Mouse (Mus musculus) MEL (cell line): ENCODE results near the gene Dusp5. TPM values are rescaled to one million over a fixed set of nuclear protein-coding genes. Genes with fewer than 3 reads are reported as not detected.

Experiments used
- DNase-seq: peaks from one replicate; pipeline ENCODE4 v3.0.0; 2011; ENCODE audit warnings: low read depth, low spot score
- H3K27ac ChIP-seq: 2 replicates; pipeline ENCODE4 v1.5.1; 2012; ENCODE audit warnings: low read depth, mild to moderate bottlenecking, control low read depth, low read length, moderate library complexity; ENCODE audit not compliant: control insufficient read depth
- H3K27me3 ChIP-seq, 2 experiments: fragments of 150-350 bp in 1 of 2; sonication (generic) in 1 of 2; 2 replicates each; pipeline ENCODE4 v1.6.1; 2012; ENCODE audit warnings: low read length in 2 of 2, mild to moderate bottlenecking in 2 of 2, improper control_type of control experiment in 1 of 2, moderate library complexity in 1 of 2; ENCODE audit not compliant: insufficient read depth in 2 of 2, control insufficient read depth in 1 of 2
- H3K36me3 ChIP-seq, 2 experiments: 2 replicates each; pipeline ENCODE4 v1.6.1; 2012 to 2014; ENCODE audit warnings: low read length in 2 of 2, improper control_type of control experiment in 1 of 2, inconsistent platforms in 1 of 2, mild to moderate bottlenecking in 1 of 2; ENCODE audit not compliant: insufficient read depth in 2 of 2, control insufficient read depth in 1 of 2
- H3K4me1 ChIP-seq, 2 experiments: fragments of 150-350 bp in 1 of 2; sonication (generic) in 1 of 2; 2 replicates each; pipeline ENCODE4 v1.6.1; 2012; ENCODE audit warnings: low read length in 2 of 2, improper control_type of control experiment in 1 of 2, mild to moderate bottlenecking in 1 of 2; ENCODE audit not compliant: insufficient read depth in 2 of 2, control insufficient read depth in 1 of 2
- H3K4me3 ChIP-seq, 2 experiments: fragments of 150-350 bp in 1 of 2; sonication (generic) in 1 of 2; 2 replicates each; pipeline ENCODE4 v1.5.1; 2012; ENCODE audit warnings: low read depth in 2 of 2, low read length in 2 of 2, mild to moderate bottlenecking in 2 of 2, moderate library complexity in 2 of 2, control low read depth in 1 of 2, improper control_type of control experiment in 1 of 2; ENCODE audit not compliant: control insufficient read depth in 1 of 2, insufficient read depth in 1 of 2
- H3K79me2 ChIP-seq: 2 replicates; pipeline ENCODE4 v1.6.1; 2012; ENCODE audit warnings: mild to moderate bottlenecking, low read length, moderate library complexity; ENCODE audit not compliant: control insufficient read depth, poor library complexity, insufficient read depth
- H3K9ac ChIP-seq: 2 replicates; pipeline ENCODE4 v1.6.1; 2012; ENCODE audit warnings: low read depth, mild to moderate bottlenecking, control low read depth, low read length, moderate library complexity; ENCODE audit not compliant: control insufficient read depth, poor library complexity, severe bottlenecking
- H3K9me3 ChIP-seq: fragments of 150-350 bp; sonication (generic); replicated peaks from 2 replicates; pipeline ENCODE4 v1.6.1; 2012; ENCODE audit warnings: mild to moderate bottlenecking, low read length, improper control_type of control experiment, moderate library complexity; ENCODE audit not compliant: insufficient read depth
- BHLHE40 ChIP-seq: IDR thresholded peaks from 2 replicates; pipeline ENCODE4 v1.6.1; 2012; ENCODE audit warnings: low read depth, mild to moderate bottlenecking, inconsistent platforms, low read length, improper control_type of control experiment, borderline replicate concordance
- CHD1 ChIP-seq: IDR thresholded peaks from 2 replicates; pipeline ENCODE4 v1.6.1; 2012; ENCODE audit warnings: low read depth, mild to moderate bottlenecking, inconsistent platforms, low read length, improper control_type of control experiment
- CTCF ChIP-seq, 3 experiments: IDR thresholded peaks in 2 of 3; conservative IDR thresholded peaks in 1 of 3; 2 replicates each; pipeline ENCODE4 v1.5.1; 2011 to 2012; ENCODE audit warnings: low read length in 3 of 3, low read depth in 2 of 3, mild to moderate bottlenecking in 2 of 3, improper control_type of control experiment in 1 of 3, inconsistent platforms in 1 of 3, mixed read lengths in 1 of 3, moderate library complexity in 1 of 3; ENCODE audit not compliant: control insufficient read depth in 1 of 3, insufficient read depth in 1 of 3, poor library complexity in 1 of 3, severe bottlenecking in 1 of 3
- ELF1 ChIP-seq: IDR thresholded peaks from 2 replicates; pipeline ENCODE4 v1.6.1; 2014; ENCODE audit warnings: low read depth, mild to moderate bottlenecking, inconsistent platforms, low read length, improper control_type of control experiment, moderate library complexity
- EP300 ChIP-seq, 2 experiments: IDR thresholded peaks; 2 replicates each; pipeline ENCODE4 v1.6.1; 2011; ENCODE audit warnings: improper control_type of control experiment in 2 of 2, low read length in 2 of 2, low read depth in 1 of 2, mild to moderate bottlenecking in 1 of 2
- HCFC1 ChIP-seq: IDR thresholded peaks from 2 replicates; pipeline ENCODE4 v1.6.1; 2012; ENCODE audit warnings: low read depth, mild to moderate bottlenecking, inconsistent platforms, low read length, improper control_type of control experiment, moderate library complexity
- JUND ChIP-seq: IDR thresholded peaks from 2 replicates; pipeline ENCODE4 v1.6.1; 2011; ENCODE audit warnings: low read depth, mild to moderate bottlenecking, improper control_type of control experiment, low read length
- KAT2A ChIP-seq: conservative IDR thresholded peaks from 2 replicates; pipeline ENCODE4 v1.6.1; 2012; ENCODE audit warnings: low read depth, low read length, improper control_type of control experiment, inconsistent platforms
- MAZ ChIP-seq: IDR thresholded peaks from 2 replicates; pipeline ENCODE4 v1.6.1; 2012; ENCODE audit warnings: low read depth, mild to moderate bottlenecking, inconsistent platforms, low read length, improper control_type of control experiment
- MEF2A ChIP-seq: IDR thresholded peaks from 2 replicates; pipeline ENCODE4 v1.6.1; 2014; ENCODE audit warnings: low read depth, mild to moderate bottlenecking, inconsistent platforms, low read length, improper control_type of control experiment; ENCODE audit not compliant: poor library complexity, insufficient replicate concordance, severe bottlenecking; ENCODE audit errors: extremely low read depth
- MXI1 ChIP-seq: IDR thresholded peaks from 2 replicates; pipeline ENCODE4 v1.6.1; 2011; ENCODE audit warnings: mild to moderate bottlenecking, low read depth, low read length, improper control_type of control experiment
- MYB ChIP-seq: IDR thresholded peaks from 2 replicates; pipeline ENCODE4 v1.6.1; 2011; ENCODE audit warnings: mild to moderate bottlenecking, low read depth, low read length, improper control_type of control experiment
- POLR2A ChIP-seq, 2 experiments: IDR thresholded peaks; 2 replicates each; pipeline ENCODE4 v1.6.1; 2011 to 2012; ENCODE audit warnings: low read length in 2 of 2, mild to moderate bottlenecking in 2 of 2, control low read depth in 1 of 2, improper control_type of control experiment in 1 of 2, low read depth in 1 of 2, moderate library complexity in 1 of 2; ENCODE audit not compliant: control insufficient read depth in 1 of 2, insufficient read depth in 1 of 2, poor library complexity in 1 of 2
- POLR2AphosphoS2 ChIP-seq: IDR thresholded peaks from 2 replicates; pipeline ENCODE4 v1.6.1; 2011; ENCODE audit warnings: low read length, improper control_type of control experiment
- POLR2AphosphoS5 ChIP-seq: IDR thresholded peaks from 2 replicates; pipeline ENCODE4 v1.6.1; 2012; ENCODE audit warnings: low read depth, borderline replicate concordance, mild to moderate bottlenecking, inconsistent platforms, low read length, moderate library complexity, mixed read lengths
- RAD21 ChIP-seq: IDR thresholded peaks from 2 replicates; pipeline ENCODE4 v1.6.1; 2011; ENCODE audit warnings: mild to moderate bottlenecking, low read depth, low read length, improper control_type of control experiment
- SMC3 ChIP-seq: IDR thresholded peaks from 2 replicates; pipeline ENCODE4 v1.6.1; 2011; ENCODE audit warnings: low read depth, low read length, improper control_type of control experiment
- TBP ChIP-seq: IDR thresholded peaks from 2 replicates; pipeline ENCODE4 v1.8.0; 2011; ENCODE audit warnings: low read depth, low read length, improper control_type of control experiment
- TCF12 ChIP-seq: IDR thresholded peaks from 2 replicates; pipeline ENCODE4 v1.6.1; 2014; ENCODE audit warnings: low read depth, mild to moderate bottlenecking, inconsistent platforms, low read length, improper control_type of control experiment, moderate library complexity
- USF1 ChIP-seq: IDR thresholded peaks from 2 replicates; pipeline ENCODE4 v1.6.1; 2014; ENCODE audit warnings: low read depth, mild to moderate bottlenecking, inconsistent platforms, low read length, improper control_type of control experiment, moderate library complexity
- USF2 ChIP-seq, 2 experiments: IDR thresholded peaks; 2 replicates each; pipeline ENCODE4 v1.6.1; 2011 to 2012; ENCODE audit warnings: improper control_type of control experiment in 2 of 2, low read length in 2 of 2, borderline replicate concordance in 1 of 2, inconsistent platforms in 1 of 2, low read depth in 1 of 2, mild to moderate bottlenecking in 1 of 2; ENCODE audit not compliant: insufficient read depth in 1 of 2
- ZC3H11A ChIP-seq: IDR thresholded peaks from 2 replicates; pipeline ENCODE4 v1.6.1; 2012; ENCODE audit warnings: low read depth, mild to moderate bottlenecking, inconsistent platforms, low read length, improper control_type of control experiment
- ZKSCAN1 ChIP-seq: IDR thresholded peaks from 2 replicates; pipeline ENCODE4 v1.6.1; 2012; ENCODE audit warnings: low read depth, mild to moderate bottlenecking, inconsistent platforms, low read length, improper control_type of control experiment, moderate library complexity
- ZMIZ1 ChIP-seq: IDR thresholded peaks from 2 replicates; pipeline ENCODE4 v1.6.1; 2012; ENCODE audit warnings: low read depth, mild to moderate bottlenecking, inconsistent platforms, low read length, improper control_type of control experiment, moderate library complexity
- polyA plus RNA-seq, 2 experiments: library from polyadenylated mRNA; stranded (reverse) in 1 of 2; unstranded in 1 of 2; fragments of >175 nt in 1 of 2; fragments of >200 nt in 1 of 2; gene quantifications; 2 replicates each; pipeline versions ENCODE4 v1.2.1 to v1.2.4; 2012; ENCODE audit warnings: low replicate concordance in 2 of 2, low read depth in 1 of 2; ENCODE audit not compliant: insufficient read length in 2 of 2, insufficient read depth in 1 of 2, missing spikeins in 1 of 2
- total RNA-seq: library from RNA; depleted of rRNA; stranded (reverse); fragments of 300-350 nt; gene quantifications from 2 replicates; pipeline ENCODE4 v1.2.3, GENCODE M21; 2012

The Dusp5 gene
- total and polyA plus RNA-seq, 3 experiments, result 7.6 to 13.8 TPM; not detected in 1

GRCm38 (mm10) chr19:53560436-53560835 lies 31.5 kb downstream of the Dusp5 start:
- H3K36me3 ChIP-seq, result no peaks in the 10 kb centered on the region
- no peak for TF ChIP-seq KAT2A
- TF ChIP-seq MXI1, result no peak
- TF ChIP-seq ZKSCAN1, result no peak
- no peak for TF ChIP-seq EP300 (IDR thresholded peaks at IDR 0.05; ENCODE audit: low read depth in 1 of 2, low read length in 2 of 2)
- TF ChIP-seq TCF12, result no peak
- no peak for TF ChIP-seq USF2 (IDR thresholded peaks at IDR 0.05; ENCODE audit: borderline replicate concordance in 1 of 2, insufficient read depth in 1 of 2, low read depth in 1 of 2, low read length in 2 of 2)
- TF ChIP-seq, all 39 proteins: peak for 0
- Histone ChIP-seq H3K4me1 (no peaks in the 10 kb centered on the region), H3K27ac (no peak overlapping the region), H3K9me3 (no peaks in the 10 kb centered on the region), H3K79me2 (no peaks in the 10 kb centered on the region), H3K9ac (no peak overlapping the region), H3K4me3 (no peak overlapping the region), H3K27me3 (peaks cover 5 to 12% of the 10 kb centered on the region in 2 experiments)
- no peak for DNase-seq

- no peak for TF ChIP-seq POLR2AphosphoS2
- TF ChIP-seq CHD1, result no peak
- TF ChIP-seq USF1, result no peak
- no peak for TF ChIP-seq ZMIZ1
- TF ChIP-seq POLR2AphosphoS5, result no peak
- no peak for TF ChIP-seq CTCF (IDR thresholded peaks at IDR 0.05 in 2 of 3, conservative IDR thresholded peaks at IDR 0.05 in 1 of 3; ENCODE audit: control insufficient read depth in 1 of 3, insufficient read depth in 1 of 3, low read depth in 2 of 3, low read length in 3 of 3, poor library complexity in 1 of 3, severe bottlenecking in 1 of 3)
- TF ChIP-seq JUND, result no peak
- Histone ChIP-seq H3K4me1 (no peaks in the 10 kb centered on the region), H3K9me3 (no peaks in the 10 kb centered on the region), H3K27ac (no peak overlapping the region), H3K79me2 (no peaks in the 10 kb centered on the region), H3K27me3 (peaks cover 11 to 12% of the 10 kb centered on the region in 2 experiments), H3K4me3 (no peak overlapping the region), H3K9ac (no peak overlapping the region), H3K36me3 (no peaks in the 10 kb centered on the region)
- DNase-seq, result no peak
Measured at GRCm38 (mm10) chr19:53564174-53564573, 35.3 kb downstream of the Dusp5 start.

- Histone ChIP-seq H3K9me3 (no peaks in the 10 kb centered on the region), H3K27ac (no peak overlapping the region), H3K4me1 (no peaks in the 10 kb centered on the region), H3K27me3 (peaks cover 6 to 7% of the 10 kb centered on the region in 2 experiments), H3K36me3 (no peaks in the 10 kb centered on the region), H3K79me2 (no peaks in the 10 kb centered on the region), H3K4me3 (no peak overlapping the region), H3K9ac (no peak overlapping the region)
- DNase-seq, result no peak
- TF ChIP-seq EP300 (IDR thresholded peaks at IDR 0.05; ENCODE audit: low read depth in 1 of 2, low read length in 2 of 2) (no peak), POLR2AphosphoS2 (no peak), ZC3H11A (no peak), MAZ (no peak), ELF1 (no peak), BHLHE40 (no peak), SMC3 (no peak), MXI1 (no peak), MYB (no peak), POLR2A (IDR thresholded peaks at IDR 0.05; ENCODE audit: control insufficient read depth in 1 of 2, insufficient read depth in 1 of 2, low read depth in 1 of 2, low read length in 2 of 2, poor library complexity in 1 of 2) (no peak), MEF2A (no peak), CTCF (IDR thresholded peaks at IDR 0.05 in 2 of 3, conservative IDR thresholded peaks at IDR 0.05 in 1 of 3; ENCODE audit: control insufficient read depth in 1 of 3, insufficient read depth in 1 of 3, low read depth in 2 of 3, low read length in 3 of 3, poor library complexity in 1 of 3, severe bottlenecking in 1 of 3) (no peak), USF1 (no peak), RAD21 (no peak), TBP (no peak), HCFC1 (no peak), KAT2A (no peak)
Measured at GRCm38 (mm10) chr19:53565565-53566277, 36.8 kb downstream of the Dusp5 start.
